Mouse (Mus musculus): Measurements from ENCODE around the gene Lrrc26. TPM values are rescaled to one million over a fixed set of nuclear protein-coding genes. Genes with fewer than 3 reads are reported as not detected.
A peak's percentile ranks its signal among the peaks of the same experiment; 100 is the strongest.

The Lrrc26 gene
- polyA plus RNA-seq, 1 experiment from 2014 or later, result not detected

- H3K9me3 ChIP-seq (ENCODE audit: control insufficient read depth, low read length), result no peaks in the 10 kb centered on the region
- 7% methylated on average over 30 of the region's 32 CpGs for WGBS
- no peak for ATAC-seq (ENCODE audit: insufficient number of reproducible peaks, insufficient read depth, low FRiP score, low read depth)
- H3K9ac ChIP-seq (ENCODE audit: low read length), result peak overlapping the region; percentile 25; the same call in 1 of the 2 replicates
- peak overlapping the region; percentile 60 for H3K4me2 ChIP-seq (ENCODE audit: low read length)
- peaks cover 0 to 16% of the 10 kb centered on the region in 2 experiments; a peak in 3 of 4 replicates for H3K4me1 ChIP-seq (ENCODE audit: control insufficient read depth in 2 of 2, insufficient read depth in 2 of 2, low read length in 2 of 2)
- no peak overlapping the region for H3K27ac ChIP-seq (replicated peaks in 1 of 2; ENCODE audit: control insufficient read depth in 1 of 2, insufficient read depth in 1 of 2, low read depth in 2 of 2, low read length in 2 of 2)
- peak overlapping the region in 1 of 2 experiments; percentile 33; a peak in 2 of 4 replicates for H3K4me3 ChIP-seq (ENCODE audit: control insufficient read depth in 1 of 2, insufficient read depth in 1 of 2, low read depth in 1 of 2, low read length in 2 of 2)
- peaks cover 84% of the 10 kb centered on the region for H3K27me3 ChIP-seq (ENCODE audit: control insufficient read depth, insufficient read depth, low read length)
- 0 out of 2 replicates have a peak, but pooled peaks cover 2% of the 10 kb centered on the region for H3K36me3 ChIP-seq (ENCODE audit: control insufficient read depth, insufficient read depth, low read length)
Observed at GRCm38 (mm10) chr2:25291184-25292053, 1.7 kb downstream of the Lrrc26 start.

- ATAC-seq (ENCODE audit: insufficient number of reproducible peaks, insufficient read depth, low FRiP score, low read depth), result no peak
- H3K27me3 ChIP-seq (ENCODE audit: control insufficient read depth, insufficient read depth, low read length), result peaks cover 90% of the 10 kb centered on the region
- no peak overlapping the region for H3K27ac ChIP-seq (replicated peaks in 1 of 2; ENCODE audit: control insufficient read depth in 1 of 2, insufficient read depth in 1 of 2, low read depth in 2 of 2, low read length in 2 of 2)
- H3K4me3 ChIP-seq (ENCODE audit: control insufficient read depth in 1 of 2, insufficient read depth in 1 of 2, low read depth in 1 of 2, low read length in 2 of 2), result peak overlapping the region; percentile 19 to 33; a peak in 3 of 4 replicates
- H3K4me1 ChIP-seq (ENCODE audit: control insufficient read depth in 2 of 2, insufficient read depth in 2 of 2, low read length in 2 of 2), result peaks cover 0 to 16% of the 10 kb centered on the region in 2 experiments; a peak in 3 of 4 replicates
- no peaks in the 10 kb centered on the region for H3K9me3 ChIP-seq (ENCODE audit: control insufficient read depth, low read length)
- peak overlapping the region; percentile 25 for H3K9ac ChIP-seq (ENCODE audit: low read length)
- H3K4me2 ChIP-seq (ENCODE audit: low read length), result peak overlapping the region; percentile 60
- H3K36me3 ChIP-seq (ENCODE audit: control insufficient read depth, insufficient read depth, low read length), result no peaks in the 10 kb centered on the region
- 5% methylated on average over 42 of the region's 43 CpGs for WGBS
Observed at GRCm38 (mm10) chr2:25292054-25292544, 2.4 kb downstream of the Lrrc26 start.

GRCm38 (mm10) chr2:25292856-25293255 lies 3.1 kb downstream of the Lrrc26 start:
- no peak for ATAC-seq (ENCODE audit: insufficient number of reproducible peaks, insufficient read depth, low FRiP score, low read depth)
- Histone ChIP-seq H3K27me3 (ENCODE audit: control insufficient read depth, insufficient read depth, low read length) (peaks cover 96% of the 10 kb centered on the region), H3K36me3 (ENCODE audit: control insufficient read depth, insufficient read depth, low read length) (no peaks in the 10 kb centered on the region), H3K9ac (ENCODE audit: low read length) (no peak overlapping the region), H3K27ac (replicated peaks in 1 of 2; ENCODE audit: control insufficient read depth in 1 of 2, insufficient read depth in 1 of 2, low read depth in 2 of 2, low read length in 2 of 2) (no peak overlapping the region), H3K9me3 (ENCODE audit: control insufficient read depth, low read length) (no peaks in the 10 kb centered on the region), H3K4me1 (ENCODE audit: control insufficient read depth in 2 of 2, insufficient read depth in 2 of 2, low read length in 2 of 2) (peaks cover 0 to 16% of the 10 kb centered on the region in 2 experiments; a peak in 3 of 4 replicates), H3K4me2 (ENCODE audit: low read length) (peak overlapping the region; percentile 60), H3K4me3 (ENCODE audit: control insufficient read depth in 1 of 2, insufficient read depth in 1 of 2, low read depth in 1 of 2, low read length in 2 of 2) (peak overlapping the region in 1 of 2 experiments; percentile 33; a peak in 1 of 4 replicates)
- 0% methylated on average over 1 of the region's 1 CpGs for WGBS

- Histone ChIP-seq H3K36me3 (ENCODE audit: control insufficient read depth, insufficient read depth, low read length) (no peaks in the 10 kb centered on the region), H3K4me2 (ENCODE audit: low read length) (no peak overlapping the region), H3K9ac (ENCODE audit: low read length) (no peak overlapping the region), H3K27me3 (ENCODE audit: control insufficient read depth, insufficient read depth, low read length) (peaks cover 88% of the 10 kb centered on the region), H3K4me3 (ENCODE audit: control insufficient read depth in 1 of 2, insufficient read depth in 1 of 2, low read depth in 1 of 2, low read length in 2 of 2) (no peak overlapping the region), H3K4me1 (ENCODE audit: control insufficient read depth in 2 of 2, insufficient read depth in 2 of 2, low read length in 2 of 2) (peaks cover 0 to 16% of the 10 kb centered on the region in 2 experiments; a peak in 3 of 4 replicates), H3K27ac (replicated peaks in 1 of 2; ENCODE audit: control insufficient read depth in 1 of 2, insufficient read depth in 1 of 2, low read depth in 2 of 2, low read length in 2 of 2) (no peak overlapping the region), H3K9me3 (ENCODE audit: control insufficient read depth, low read length) (no peaks in the 10 kb centered on the region)
- 66% methylated on average over 9 of the region's 9 CpGs for whole genome bisulfite sequencing
- no peak for ATAC-seq (ENCODE audit: insufficient number of reproducible peaks, insufficient read depth, low FRiP score, low read depth)
Observed at GRCm38 (mm10) chr2:25293706-25294105, 4.0 kb downstream of the Lrrc26 start.

GRCm38 (mm10) chr2:25297093-25297492 lies 7.4 kb downstream of the Lrrc26 start:
- no peak overlapping the region for H3K4me2 ChIP-seq (ENCODE audit: low read length)
- no peak for ATAC-seq (ENCODE audit: insufficient number of reproducible peaks, insufficient read depth, low FRiP score, low read depth)
- H3K4me1 ChIP-seq (ENCODE audit: control insufficient read depth in 2 of 2, insufficient read depth in 2 of 2, low read length in 2 of 2), result peaks cover 0 to 6% of the 10 kb centered on the region in 2 experiments; a peak in 3 of 4 replicates
- no peak overlapping the region for H3K9ac ChIP-seq (ENCODE audit: low read length)
- peaks cover 54% of the 10 kb centered on the region for H3K27me3 ChIP-seq (ENCODE audit: control insufficient read depth, insufficient read depth, low read length)
- no peak overlapping the region for H3K4me3 ChIP-seq (ENCODE audit: control insufficient read depth in 1 of 2, insufficient read depth in 1 of 2, low read depth in 1 of 2, low read length in 2 of 2)
- no peak overlapping the region for H3K27ac ChIP-seq (replicated peaks in 1 of 2; ENCODE audit: control insufficient read depth in 1 of 2, insufficient read depth in 1 of 2, low read depth in 2 of 2, low read length in 2 of 2)
- WGBS, result 67% methylated on average over 8 of the region's 8 CpGs
- H3K9me3 ChIP-seq (ENCODE audit: control insufficient read depth, low read length), result no peaks in the 10 kb centered on the region
- H3K36me3 ChIP-seq (ENCODE audit: control insufficient read depth, insufficient read depth, low read length), result no peaks in the 10 kb centered on the region

GRCm38 (mm10) chr2:25298046-25298445 lies 8.3 kb downstream of the Lrrc26 start:
- H3K4me1 ChIP-seq (ENCODE audit: control insufficient read depth in 2 of 2, insufficient read depth in 2 of 2, low read length in 2 of 2), result no peaks in the 10 kb centered on the region
- no peak for ATAC-seq (ENCODE audit: insufficient number of reproducible peaks, insufficient read depth, low FRiP score, low read depth)
- peaks cover 49% of the 10 kb centered on the region for H3K27me3 ChIP-seq (ENCODE audit: control insufficient read depth, insufficient read depth, low read length)
- H3K36me3 ChIP-seq (ENCODE audit: control insufficient read depth, insufficient read depth, low read length), result no peaks in the 10 kb centered on the region
- no peak overlapping the region for H3K4me3 ChIP-seq (ENCODE audit: control insufficient read depth in 1 of 2, insufficient read depth in 1 of 2, low read depth in 1 of 2, low read length in 2 of 2)
- H3K9me3 ChIP-seq (ENCODE audit: control insufficient read depth, low read length), result no peaks in the 10 kb centered on the region
- WGBS, result 72% methylated on average over 10 of the region's 10 CpGs
- H3K9ac ChIP-seq (ENCODE audit: low read length), result no peak overlapping the region
- H3K27ac ChIP-seq (replicated peaks in 1 of 2; ENCODE audit: control insufficient read depth in 1 of 2, insufficient read depth in 1 of 2, low read depth in 2 of 2, low read length in 2 of 2), result no peak overlapping the region
- H3K4me2 ChIP-seq (ENCODE audit: low read length), result no peak overlapping the region

- WGBS, result 59% methylated on average over 3 of the region's 3 CpGs
- H3K27me3 ChIP-seq (ENCODE audit: control insufficient read depth, insufficient read depth, low read length), result peaks cover 58% of the 10 kb centered on the region
- no peak overlapping the region for H3K4me2 ChIP-seq (ENCODE audit: low read length)
- H3K9ac ChIP-seq (ENCODE audit: low read length), result no peak overlapping the region
- ATAC-seq (ENCODE audit: insufficient number of reproducible peaks, insufficient read depth, low FRiP score, low read depth), result no peak
- no peaks in the 10 kb centered on the region for H3K36me3 ChIP-seq (ENCODE audit: control insufficient read depth, insufficient read depth, low read length)
- no peak overlapping the region for H3K4me3 ChIP-seq (ENCODE audit: control insufficient read depth in 1 of 2, insufficient read depth in 1 of 2, low read depth in 1 of 2, low read length in 2 of 2)
- H3K27ac ChIP-seq (replicated peaks in 1 of 2; ENCODE audit: control insufficient read depth in 1 of 2, insufficient read depth in 1 of 2, low read depth in 2 of 2, low read length in 2 of 2), result no peak overlapping the region
- H3K9me3 ChIP-seq (ENCODE audit: control insufficient read depth, low read length), result no peaks in the 10 kb centered on the region
- H3K4me1 ChIP-seq (ENCODE audit: control insufficient read depth in 2 of 2, insufficient read depth in 2 of 2, low read length in 2 of 2), result peaks cover 4 to 5% of the 10 kb centered on the region in 2 experiments; a peak in 1 of 4 replicates
Observed at GRCm38 (mm10) chr2:25303452-25303851, 13.7 kb downstream of the Lrrc26 start.

Data from heart, embryonic 14.5 days (tissue).